Mouse (Mus musculus): Measurements from ENCODE around the gene Srsf4.

Gene Srsf4

DNA sequence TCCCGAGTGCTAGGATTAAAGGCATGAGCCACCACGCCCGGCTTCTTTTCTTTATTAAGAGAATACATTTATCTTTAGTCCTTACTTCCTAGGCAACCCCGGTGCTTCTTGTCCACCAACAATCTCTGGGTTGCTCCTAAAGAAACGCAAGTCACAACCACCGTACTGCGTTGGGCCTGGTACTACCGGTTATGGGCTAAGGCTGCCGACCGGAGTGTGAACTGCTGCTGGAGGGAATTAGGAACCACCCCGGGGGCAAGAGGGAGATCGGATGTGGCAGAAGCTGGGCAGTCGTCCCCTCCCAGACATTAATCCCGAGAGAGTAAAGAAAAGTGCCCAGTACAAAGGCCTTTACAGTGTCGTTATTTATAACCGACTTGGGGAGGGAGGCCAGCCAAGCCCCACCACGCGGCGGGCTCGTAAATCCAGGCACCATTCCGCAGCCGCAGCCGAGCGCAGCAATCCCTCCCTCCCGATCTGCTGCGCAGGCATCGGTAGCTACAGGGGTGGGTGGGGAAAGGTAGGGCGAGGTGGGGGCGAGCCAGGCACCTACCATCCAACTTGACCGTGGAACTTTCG, 41.6 kb downstream of the Srsf4 start:
- DNase-seq (ENCODE audit: low read depth, low spot score): no peak

DNA sequence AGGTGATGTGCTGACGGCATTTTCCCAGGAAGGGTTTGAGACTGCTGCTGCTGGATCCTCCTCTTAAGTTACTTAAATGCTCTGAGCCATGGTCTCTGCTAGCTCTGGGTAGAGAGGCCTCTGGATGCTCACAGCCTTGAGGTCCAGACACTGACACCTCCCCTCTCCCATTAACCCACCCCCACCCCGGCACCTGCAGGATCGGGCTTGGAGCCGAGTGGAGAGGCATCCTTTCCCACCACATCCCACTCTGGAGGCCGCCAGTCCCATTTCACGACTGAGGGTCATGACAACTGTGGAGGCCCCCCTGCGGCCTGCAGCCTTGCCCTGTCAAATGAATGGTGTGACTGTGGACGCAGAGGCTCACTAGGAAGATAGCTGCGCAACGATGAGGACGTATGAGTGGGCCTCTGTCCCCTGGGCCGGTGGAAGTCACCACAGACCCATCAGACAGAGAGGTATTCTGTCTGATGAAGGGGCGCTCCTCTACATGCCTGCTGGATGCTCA, 42.5 kb downstream of the Srsf4 start:
- DNase-seq (ENCODE audit: low read depth, low spot score): no peak

DNA sequence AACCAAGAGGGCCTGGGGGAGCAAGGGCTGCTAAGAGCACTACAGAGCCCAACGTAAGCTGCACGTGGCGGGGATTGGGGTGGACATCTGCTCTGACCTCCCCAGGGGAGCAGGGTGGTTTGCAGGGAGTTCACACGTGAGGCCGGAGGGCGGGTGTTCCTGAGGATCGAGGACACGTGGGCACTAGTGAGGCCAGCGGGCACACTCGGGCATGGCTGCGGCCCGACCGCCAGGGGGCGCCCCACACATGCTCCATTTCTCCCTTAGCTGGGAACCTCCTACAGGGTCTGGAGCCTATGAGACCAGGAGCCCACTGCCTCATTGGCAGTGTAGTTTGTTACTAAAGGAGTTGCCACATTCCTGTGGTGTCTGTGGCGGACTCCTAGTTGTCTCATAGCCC, 43.0 kb downstream of the Srsf4 start:
- DNase-seq (ENCODE audit: low read depth, low spot score): no peak

DNA sequence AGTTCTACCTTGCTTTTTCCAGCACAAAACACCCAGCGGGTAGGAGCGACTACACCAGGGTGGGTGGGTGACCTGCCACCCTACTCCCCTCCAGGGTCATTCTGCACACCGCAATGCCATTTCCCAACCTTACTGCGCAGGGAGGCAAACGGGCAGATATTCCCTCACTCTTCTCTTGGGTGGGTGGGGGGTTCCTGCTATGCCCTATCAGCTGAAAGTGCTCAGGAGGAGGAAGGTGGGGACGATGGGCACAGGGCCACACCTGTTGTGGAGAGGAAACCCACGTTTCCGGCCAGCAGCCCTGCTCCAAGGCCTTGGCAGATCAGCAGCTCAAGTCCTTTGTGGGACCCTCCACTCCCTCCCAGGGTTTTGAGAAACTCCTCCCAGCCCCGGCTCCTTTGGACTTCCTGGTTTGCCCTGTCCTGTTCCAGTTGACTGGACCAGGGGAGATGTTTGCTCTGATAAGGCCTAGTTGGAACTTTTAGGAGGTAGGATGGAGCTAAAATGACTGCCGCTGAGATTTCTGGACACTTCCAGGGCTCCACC, 43.7 kb downstream of the Srsf4 start:
- DNase-seq (ENCODE audit: low read depth, low spot score): no peak

DNA sequence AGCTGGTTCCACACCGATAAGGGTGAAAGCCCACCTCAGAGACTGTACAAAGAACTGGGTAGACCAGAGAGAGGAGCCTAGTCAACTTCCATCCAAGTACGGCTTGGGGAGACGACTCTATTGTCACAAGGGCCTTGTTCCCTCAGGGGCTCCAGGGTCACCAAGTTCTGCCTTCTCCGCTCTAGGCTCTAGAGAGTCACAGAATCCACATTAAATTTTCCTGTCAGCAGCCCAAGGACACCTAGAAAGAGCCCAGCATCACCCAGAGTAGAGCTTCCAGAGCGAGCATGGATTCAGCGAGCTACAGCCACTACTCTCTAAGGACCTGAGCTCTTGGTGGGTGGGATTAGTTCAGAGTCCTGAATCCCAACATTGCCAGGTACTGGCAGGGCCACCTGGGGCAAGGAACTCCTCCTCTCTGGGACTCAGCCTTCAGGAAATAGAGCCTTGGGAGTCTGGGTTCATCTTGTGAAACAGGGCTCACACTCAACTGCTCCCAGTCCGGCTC, 44.7 kb downstream of the Srsf4 start:
- DNase-seq (ENCODE audit: low read depth, low spot score): no peak

DNA sequence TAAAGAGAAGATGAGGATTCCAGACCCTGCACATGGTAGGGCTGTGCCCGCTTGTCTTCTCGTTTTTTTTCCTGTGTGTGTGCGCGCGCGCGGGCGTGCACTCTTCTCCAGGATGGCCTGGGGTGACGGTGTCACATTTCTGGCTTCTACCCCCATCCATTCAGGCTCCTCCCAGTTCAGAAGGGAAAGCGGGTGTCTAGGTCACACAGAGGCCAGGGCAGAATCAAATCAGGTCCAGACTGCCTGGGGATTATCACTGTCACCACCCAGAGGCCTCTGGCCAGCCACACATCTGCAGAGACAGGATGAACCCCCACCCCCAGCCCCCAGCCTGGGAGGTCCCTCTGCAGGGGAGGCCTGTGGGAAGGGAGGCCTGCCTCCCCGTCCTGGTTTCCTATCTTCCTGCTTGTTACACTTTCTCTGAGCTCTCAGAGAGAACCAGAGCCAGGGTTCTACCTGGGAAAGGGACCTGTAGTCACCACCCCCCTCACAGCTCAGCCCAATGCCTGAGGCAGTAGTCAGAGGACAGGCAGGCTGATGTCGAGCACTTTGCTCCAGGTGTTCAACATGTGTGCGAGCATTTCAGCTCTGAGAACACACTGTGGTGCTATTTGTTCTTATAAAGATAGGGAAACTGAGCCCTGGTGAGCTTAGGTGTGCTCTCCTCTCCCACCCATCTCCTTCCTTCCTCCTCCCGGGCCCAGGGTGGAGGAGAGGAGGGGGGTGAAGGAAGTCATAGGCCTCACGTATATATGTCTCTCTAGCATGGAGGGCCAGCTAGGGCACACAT, 45.5 kb downstream of the Srsf4 start:
- DNase-seq (ENCODE audit: low read depth, low spot score): no peak

DNA sequence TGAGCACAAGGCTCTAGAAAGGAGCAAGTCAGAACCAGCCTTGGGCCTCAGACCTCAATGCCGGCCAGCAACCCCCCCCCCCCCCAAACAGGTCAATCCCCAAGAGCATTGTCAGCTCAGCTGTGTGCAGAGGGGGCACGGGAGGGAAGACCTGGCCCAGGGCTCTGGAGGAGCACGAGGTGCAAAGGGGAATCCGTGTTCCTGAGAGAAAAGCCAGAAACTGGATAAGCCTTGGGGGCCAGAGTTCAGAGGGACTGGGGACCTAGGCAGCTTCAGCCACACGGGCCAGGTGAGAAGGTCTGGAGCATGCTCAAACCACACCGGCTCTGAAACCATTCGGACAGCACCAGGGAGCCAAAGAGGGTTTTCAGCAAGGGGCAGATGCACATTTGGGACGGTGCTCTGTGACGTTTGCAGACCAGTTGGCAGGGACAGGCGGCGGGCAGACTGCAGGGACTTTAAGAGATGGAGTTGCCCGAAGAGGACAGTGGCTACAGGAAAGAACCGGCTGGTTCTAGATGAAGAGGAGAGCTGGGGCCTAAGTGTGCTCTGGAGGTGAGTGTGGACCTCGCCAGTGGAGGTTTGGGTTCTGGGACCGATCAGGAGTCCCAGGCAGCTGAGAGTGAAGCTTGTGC, 46.2 kb downstream of the Srsf4 start:
- DNase-seq (ENCODE audit: low read depth, low spot score): no peak

DNA sequence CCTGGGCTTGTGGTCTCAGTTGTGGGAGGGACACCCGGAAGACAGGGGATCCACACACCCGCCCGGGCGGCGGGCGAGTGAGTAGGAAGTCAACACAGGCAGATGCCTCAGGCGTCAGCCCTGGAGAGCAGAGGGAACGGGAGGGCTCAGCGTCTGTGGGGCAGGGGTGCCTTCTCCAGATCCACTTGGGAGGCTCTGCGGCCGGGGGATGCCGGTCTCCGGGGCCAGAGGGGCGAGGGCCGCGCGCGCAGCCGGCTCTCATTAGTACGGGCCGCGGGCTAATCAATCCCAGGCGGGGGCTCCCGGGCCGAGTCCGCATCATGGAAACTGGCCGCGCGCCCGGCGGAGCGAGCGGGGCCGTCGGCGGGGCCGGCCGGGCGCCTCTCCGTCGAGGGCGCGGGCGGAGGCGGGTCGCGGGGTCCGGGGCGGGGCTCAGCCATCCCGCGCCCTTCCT, 46.8 kb downstream of the Srsf4 start:
- no peak for DNase-seq (ENCODE audit: low read depth, low spot score)

DNA sequence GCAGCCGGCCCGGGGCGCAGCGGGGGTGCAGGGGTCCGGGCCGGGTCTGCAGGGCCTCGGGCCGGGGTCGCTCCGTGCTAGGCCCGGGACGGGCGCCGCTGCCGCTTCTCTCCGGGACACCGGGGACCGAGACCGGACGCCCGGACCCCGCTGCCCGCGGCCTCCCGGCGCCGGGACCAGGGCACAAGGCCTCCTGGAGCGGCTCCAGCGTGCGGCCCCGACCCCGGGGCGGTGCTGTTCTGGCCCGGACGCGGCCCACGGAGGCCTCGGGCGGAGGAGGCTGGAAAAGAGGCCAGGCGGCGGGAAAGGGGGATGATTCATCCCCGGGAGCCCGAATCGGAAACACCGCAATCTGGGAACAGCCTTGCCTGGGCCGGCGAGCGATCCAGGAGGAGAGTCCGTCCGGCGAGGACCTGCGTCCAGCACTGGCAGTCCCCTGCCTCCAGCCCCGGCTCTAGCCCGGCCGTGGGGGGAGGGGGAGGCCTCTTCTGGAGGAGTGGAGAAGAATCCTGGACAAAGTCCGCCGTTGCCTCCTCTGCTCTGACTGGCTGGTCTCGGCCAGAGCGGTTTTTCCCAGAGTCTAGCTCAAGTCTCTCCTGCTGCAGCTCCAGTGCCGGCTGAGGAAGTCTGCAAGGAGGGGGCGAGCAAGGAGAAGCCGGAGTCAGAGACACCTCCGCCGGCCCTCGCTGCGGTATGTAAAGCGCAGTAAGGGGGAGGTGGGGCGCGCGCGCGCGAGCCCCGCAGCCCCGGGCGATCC, 47.4 kb downstream of the Srsf4 start:
- DNase-seq (ENCODE audit: low read depth, low spot score): no peak

DNA sequence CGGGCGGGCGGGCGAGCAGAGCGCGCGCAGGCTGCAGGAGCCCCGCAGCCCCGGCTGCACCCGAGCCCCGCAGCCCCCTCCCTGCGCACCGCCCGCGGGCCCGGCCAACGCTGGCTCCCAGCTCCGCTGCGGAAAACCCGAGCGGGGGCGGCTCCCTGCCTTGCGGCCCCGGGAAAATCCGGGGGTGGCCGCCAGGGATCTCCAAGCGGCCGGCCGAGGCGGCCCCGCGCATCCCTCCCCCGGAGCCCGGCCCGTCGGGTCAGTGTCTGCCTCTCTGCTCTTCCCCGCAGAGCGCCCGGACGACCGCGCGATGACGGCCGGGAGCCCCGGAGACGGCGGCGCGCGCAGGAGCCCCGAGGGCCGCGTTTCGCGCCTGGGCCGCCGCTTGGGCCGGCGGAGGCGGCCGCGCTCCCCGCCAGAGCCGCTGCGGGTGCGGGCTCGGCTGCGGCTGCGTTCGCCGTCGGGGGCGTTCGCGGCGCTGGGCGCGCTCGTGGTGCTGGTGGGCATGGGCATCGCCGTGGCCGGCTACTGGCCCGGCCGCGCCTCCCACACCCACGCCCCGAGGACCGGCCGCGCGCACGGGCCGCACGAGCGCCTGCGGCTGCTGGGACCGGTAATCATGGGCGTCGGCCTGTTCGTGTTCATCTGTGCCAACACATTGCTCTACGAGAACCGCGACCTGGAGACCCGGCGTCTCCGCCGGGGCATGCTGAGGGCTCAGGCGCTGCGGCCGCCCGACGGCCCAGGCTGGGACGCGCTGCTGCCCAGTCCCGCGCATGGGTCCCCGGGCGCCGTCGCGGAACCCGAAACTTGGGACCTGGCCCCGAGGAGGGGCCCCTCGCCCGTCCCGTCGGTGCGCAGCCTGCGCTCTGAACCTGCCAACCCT, 48.3 kb downstream of the Srsf4 start, which contains the start of gene Tmem200b:
Tmem200b (plus strand) TSS at position 311 of the 886 bp plus-strand sequence.
- no peak for DNase-seq (ENCODE audit: low read depth, low spot score)

DNA sequence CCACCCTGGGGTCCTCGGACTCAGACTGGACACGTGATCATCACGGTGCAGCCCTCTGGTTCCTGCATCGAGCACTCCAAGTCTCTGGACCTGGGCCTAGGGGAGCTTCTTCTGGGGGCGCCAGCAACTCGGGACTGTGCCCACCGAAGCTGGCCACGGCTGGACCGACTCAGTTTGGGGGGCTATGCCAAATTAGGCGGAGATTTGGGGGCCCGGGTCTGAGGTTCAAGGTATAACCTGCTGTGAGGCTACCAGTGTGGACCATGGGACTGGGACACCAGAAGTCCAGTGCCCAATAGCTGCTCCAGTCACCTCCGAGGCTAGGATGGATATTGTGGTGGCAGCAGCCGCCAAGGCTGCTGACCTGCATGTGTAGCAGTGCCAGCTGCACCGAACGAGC, 49.0 kb downstream of the Srsf4 start:
- DNase-seq (ENCODE audit: low read depth, low spot score): no peak

DNA sequence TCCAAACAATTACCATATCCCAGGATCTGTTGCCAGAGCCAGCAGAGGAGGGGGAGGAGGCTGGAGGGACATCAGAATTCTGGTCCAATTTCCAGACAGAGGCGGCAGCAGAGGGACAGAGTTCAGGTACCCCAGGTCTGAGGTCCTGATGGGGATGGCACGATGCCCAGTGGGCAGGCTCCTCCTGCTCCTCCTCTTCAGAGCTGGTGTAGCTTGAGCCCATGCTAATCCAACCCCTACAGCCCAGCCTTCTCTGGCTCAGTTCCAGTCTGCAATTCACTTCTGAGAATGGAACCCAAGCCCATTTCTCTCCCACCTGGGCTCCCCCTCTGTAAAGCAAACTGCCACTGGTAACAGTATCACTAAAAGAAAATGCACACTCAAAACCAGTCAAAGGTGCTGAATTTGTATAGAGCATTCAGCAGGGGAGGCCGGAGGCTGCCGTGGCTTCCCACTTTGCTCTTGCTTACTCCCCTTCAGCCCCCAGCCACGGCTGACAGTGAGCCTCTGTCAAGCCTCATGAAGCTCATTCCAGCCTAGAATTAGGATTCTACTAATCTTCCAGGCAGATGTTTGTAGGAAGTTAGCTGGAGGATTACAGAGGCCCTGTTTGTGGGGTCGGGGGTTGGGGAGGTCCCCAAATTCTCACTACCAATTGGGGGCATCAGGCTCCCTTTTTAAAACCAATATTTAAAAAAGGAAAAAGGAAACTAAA, 50.8 kb downstream of the Srsf4 start:
- DNase-seq (ENCODE audit: low read depth, low spot score): no peak

DNA sequence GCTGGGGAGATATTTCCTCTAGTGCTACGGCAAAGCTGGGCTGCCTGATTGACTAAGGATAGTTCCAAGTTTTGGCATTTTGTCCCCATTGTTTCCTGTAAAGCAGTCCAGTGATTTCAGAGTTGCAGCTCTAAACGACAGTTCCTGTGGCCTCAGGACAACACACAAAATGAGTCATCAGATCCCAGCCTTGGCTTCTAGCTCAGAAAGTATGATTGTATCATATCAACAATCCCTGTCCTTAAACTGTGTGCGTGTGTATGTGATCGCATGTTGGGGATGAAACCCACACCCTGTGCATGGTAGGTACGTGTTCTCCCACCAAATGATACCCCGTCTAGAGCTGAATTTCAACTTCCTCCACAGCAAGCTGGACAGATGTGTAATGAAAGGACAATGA, 55.7 kb downstream of the Srsf4 start:
- no peak for DNase-seq (ENCODE audit: low read depth, low spot score)

DNA sequence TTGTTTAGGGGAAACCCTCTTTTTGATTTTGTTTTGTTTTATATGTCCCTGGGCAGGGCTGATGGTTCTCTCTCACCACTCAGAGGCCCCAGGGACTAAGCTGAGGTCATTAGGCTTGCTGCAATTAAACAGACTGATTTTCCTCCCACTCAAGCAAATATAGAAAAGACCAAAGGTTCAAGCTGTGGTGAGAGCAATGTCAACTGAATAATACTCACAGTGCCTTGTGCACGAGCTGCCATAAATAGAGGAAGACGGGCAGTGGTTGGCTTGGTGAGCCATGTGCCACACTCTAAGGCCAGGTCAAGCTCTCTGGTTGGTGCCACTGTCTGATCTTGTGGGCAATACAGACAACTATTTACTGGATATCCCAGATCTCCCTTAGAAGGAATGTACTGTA, 66.0 kb downstream of the Srsf4 start:
- DNase-seq (ENCODE audit: low read depth, low spot score): no peak

DNA sequence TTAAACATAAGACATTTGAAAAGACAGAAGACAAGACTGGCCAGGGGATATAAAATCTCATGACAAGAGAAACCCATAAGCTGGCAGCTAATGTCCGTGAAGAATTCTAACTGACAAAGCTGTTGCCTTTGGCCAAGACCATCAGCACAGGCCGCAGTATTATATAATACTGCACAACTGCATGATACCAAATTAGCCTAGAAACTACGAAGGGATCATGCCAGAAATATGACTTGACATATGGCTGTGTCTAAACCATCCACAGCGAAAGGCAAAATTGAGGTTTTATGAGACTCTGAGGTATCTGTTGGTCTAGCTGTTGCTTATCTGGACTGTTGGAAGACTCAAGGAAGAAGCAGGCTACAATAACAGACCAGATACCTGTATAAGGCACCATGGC, 67.4 kb downstream of the Srsf4 start:
- DNase-seq (ENCODE audit: low read depth, low spot score): no peak

DNA sequence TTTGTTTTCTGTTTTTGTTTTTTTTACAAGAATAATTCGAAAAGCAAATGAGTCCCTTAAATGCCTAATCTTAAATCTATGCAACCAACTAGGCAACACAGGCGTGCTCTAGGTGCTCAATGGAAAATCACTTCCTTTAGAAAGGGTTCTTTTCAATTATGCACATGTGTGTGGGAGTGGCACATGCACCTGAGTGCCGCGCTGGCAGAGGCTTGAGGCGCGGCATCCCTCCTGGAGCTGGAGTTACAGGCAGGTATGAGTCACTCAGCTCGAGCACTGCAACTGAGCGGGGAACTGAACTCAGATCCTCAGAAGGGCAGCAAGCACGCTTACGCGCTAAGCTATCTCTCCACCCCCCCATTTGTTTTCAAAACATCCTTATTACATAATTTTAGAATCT, 74.4 kb downstream of the Srsf4 start:
- DNase-seq (ENCODE audit: low read depth, low spot score): no peak

DNA sequence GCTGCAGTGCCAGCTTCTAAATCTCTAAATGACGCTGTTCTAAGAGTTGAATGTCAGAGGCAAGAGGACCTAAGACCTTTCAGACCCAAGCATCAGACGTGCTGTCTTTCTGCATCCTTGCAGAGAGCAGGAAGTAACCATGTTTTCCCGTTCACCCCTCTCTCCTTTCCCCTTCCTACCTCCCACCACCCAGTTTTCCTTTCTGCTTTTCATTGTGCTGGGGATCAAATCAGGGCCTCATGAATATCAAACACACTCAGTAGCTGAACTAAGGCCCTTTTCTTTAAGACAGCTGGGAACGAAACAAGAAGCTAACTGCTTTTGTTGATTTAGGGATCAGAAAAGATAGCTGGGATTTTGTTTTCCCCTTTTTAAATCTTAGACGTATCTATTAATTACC, 76.5 kb downstream of the Srsf4 start:
- DNase-seq (ENCODE audit: low read depth, low spot score): no peak

DNA sequence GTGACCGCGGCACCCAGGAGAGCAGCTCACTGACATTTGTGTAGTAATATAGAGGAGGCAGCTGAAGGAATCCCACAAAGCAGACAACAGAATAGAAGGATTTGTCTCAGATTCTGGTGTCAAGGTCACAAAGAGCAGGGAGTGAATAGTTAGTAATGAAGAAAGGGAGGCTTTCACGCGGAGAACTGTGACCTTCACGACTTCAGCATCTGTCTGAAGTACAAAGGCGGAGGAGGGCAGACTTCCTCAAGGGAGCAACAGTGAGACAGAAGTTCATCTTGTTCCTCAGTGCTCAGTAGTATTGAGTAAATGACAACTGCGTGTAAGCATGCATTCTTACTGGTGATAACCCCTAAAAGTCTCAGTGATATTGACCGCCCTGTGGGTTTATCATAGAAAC, 77.2 kb downstream of the Srsf4 start:
- DNase-seq (ENCODE audit: low read depth, low spot score): no peak

Data from retina, adult 2 months (tissue).